Mouse (Mus musculus) NIH3T3 (cell line): ENCODE results near the gene Phf11a.
"Not testable (repeated sequence)": the region's sequence is repeated elsewhere in the genome, so short reads cannot be mapped to it uniquely, and the experiment has no call there.

Experiments used
- DNase-seq: peaks from one replicate; pipeline ENCODE4 v3.0.0-alpha.2; 2012; ENCODE audit warnings: low read depth

The Phf11a gene

DNA sequence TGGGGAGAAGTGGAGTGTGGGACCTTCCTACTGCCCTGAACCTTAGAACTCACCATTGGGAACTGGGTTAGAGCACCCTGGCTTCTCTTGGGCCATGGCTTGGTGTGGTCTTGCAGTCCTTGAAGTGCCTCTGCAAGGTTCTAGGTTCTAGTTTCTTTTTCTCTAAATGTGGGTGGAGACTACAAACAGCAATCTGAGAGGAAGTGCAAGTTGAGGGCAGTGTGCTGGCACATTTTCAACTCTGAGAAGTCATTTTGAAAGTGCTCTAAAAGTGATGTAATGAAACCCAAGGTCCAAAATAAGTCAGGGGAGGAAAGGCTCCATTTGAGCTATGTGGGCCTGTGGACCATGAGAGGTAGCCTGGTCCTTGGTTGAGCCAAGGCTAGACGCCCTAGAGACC lies at the start of gene Phf11a:
Gene Phf11a (minus strand): TSS at position 132 of the 400 bp plus-strand sequence.
- peak; percentile 2 for DNase-seq

DNA sequence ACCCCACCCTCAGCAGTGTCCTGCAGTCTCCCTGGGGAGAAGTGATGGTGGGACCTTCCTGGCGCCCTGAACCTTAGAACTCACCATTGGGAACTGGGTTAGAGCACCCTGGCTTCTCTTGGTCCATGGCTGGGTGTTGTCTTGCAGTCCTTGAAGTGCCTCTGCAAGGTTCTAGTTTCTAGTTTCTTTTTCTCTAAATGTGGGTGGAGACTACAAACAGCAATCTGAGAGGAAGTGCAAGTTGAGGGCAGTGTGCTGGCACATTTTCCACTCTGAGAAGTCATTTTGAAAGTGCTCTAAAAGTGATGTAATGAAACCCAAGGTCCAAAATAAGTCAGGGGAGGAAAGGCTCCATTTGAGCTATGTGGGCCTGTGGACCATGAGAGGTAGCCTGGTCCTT lies 43.9 kb upstream of the Phf11a start, which contains the start of gene Phf11b:
Gene Phf11b (minus strand): TSS at position 163 of the 400 bp plus-strand sequence.
- peak; percentile 8 for DNase-seq

DNA sequence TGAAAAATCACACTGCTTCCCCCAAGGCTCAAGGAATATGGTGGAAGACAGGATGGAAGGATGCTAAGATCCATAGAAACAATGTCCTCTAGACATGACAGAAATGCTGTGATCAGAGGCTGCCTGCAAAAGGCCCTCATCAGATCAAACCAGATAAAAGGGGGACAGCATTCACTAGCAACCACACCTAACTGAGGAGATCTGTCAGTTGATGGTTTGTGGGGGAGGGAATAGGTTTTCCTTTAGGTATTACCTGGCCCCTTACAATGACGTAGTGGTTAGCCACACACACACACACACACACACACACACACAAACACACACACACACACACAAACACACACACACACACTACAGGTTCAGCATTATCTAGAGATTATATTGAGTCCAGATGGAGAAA lies 42.2 kb upstream of the Phf11a start:
- DNase-seq: no peak

DNA sequence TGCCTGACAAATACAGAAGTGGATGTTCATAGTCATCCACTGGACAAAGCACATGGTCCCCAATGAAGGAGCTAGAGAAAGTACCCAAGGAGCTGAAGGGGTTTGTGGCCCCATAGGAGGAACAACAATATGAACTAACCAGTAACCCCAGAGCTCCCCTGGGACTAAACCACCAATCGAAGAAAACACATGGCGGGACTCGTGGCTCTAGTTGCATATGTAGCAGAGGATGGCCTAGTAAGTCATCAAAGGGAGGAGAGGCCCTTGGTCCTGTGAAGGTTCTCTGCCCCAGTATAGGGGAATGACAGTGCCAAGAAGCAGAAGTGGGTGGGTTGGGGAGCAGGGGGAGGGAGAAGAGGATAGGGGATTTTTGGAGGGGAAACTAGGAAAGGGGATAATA lies 38.7 kb upstream of the Phf11a start:
- not testable (repeated sequence) for DNase-seq

DNA sequence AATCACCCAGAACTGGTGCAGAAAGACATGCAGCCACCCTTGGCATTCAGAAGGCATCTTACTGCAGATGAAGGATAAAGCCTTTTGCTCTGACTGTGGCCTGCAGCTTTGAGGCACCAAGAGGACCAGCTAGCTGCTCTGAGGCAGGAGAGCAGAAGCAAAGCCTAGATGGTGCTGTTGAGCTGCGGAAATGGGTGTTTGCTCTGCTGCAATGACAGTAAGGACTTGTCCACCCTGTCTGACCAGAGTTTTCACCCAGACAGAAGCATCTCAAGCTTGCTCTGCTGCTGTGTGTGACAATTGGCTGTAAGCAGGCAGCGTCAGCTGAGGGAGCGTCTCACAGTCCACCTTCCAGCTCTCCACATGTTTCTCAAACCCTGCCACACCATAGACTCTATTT lies 33.2 kb upstream of the Phf11a start:
- DNase-seq: peak; percentile 37

DNA sequence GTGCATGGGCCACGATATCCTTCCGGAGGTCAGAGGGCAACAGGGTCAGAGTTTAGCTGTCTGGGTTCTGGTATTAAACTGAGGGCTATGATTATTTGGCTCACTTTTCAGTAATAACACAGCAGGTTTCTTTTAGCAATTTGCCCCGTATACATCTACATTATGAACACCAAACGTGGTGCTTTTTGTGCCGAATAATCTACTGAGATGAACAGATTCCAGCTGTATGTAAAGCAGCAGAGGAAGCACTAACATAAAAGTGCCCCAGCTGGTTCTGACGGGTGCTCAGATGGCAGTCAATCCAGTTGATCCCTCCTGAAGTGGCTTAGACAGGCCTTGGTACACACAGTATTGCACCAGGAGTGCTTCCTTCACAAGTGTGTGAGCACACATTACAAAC lies 22.6 kb upstream of the Phf11a start:
- not testable (repeated sequence) for DNase-seq

DNA sequence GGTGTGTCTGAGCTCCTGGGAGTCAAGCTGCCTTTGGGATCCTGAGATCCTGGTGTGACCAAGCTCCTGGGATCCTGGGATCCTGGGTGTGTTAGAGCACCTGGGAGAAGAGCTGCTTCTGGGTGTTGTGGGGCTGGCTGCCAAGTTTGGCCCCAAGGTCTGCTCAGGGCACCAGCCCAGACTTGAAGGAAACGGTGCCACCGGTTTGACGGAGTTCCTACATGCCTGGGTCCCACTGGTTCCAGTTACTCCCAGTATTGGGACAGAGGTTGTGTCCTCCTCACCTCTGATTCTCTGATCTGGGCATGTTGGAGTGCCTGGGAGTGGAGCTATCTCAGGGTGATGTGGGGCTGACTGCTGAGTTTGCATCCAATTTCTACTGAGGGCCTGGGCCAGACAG lies 21.7 kb upstream of the Phf11a start:
- not testable (repeated sequence) for DNase-seq

DNA sequence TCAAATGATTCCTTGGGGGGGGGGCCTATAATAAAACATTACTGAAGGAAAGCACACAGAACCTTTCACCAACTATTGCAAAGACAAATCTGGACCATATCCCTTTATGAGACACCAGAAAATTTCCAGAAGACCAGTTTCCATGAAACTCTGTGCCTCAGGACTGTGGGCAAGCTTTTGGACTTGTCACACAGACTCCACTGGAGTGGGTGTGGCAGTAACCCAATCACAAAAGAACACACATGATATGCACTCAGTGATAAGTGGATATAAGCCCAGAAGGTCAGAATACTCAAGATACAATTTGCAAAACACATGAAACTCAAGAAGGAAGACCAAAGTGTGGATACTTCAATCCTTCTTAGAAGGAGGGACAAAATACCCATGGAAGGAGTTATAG lies 5.6 kb downstream of the Phf11a start:
- DNase-seq: not testable (repeated sequence)

DNA sequence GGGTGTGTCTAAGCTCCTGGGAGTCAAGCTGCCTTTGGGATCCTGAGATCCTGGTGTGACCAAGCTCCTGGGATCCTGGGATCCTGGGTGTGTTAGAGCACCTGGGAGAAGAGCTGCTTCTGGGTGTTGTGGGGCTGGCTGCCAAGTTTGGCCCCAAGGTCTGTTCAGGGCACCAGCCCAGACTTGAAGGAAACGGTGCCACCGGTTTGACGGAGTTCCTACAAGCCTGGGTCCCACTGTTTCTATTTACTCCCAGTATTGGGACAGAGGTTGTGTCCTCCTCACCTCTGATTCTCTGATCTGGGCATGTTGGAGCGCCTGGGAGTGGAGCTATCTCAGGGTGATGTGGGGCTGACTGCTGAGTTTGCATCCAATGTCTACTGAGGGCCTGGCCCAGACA lies 22.4 kb downstream of the Phf11a start:
- DNase-seq: not testable (repeated sequence)

DNA sequence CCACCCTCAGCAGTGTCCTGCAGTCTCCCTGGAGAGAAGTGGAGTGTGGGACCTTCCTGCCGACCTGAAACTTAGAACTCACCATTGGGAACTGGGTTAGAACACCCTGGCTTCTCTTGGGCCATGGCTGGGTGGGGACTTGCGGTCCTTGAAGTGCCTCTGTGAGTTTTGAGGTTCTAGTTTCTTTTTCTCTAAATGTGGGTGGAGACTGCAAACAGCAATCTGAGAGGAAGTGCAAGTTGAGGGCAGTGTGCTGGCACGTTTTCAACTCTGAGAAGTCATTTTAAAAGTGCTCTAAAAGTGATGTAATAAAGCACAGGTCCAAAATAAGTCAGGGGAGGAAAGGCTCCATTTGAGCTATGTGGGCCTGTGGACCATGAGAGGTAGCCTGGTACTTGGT lies 37.3 kb downstream of the Phf11a start, which contains the start of gene Gm6904:
Gene Gm6904 (minus strand): TSS at position 161 of the 400 bp plus-strand sequence.
- DNase-seq: peak; percentile 55

DNA sequence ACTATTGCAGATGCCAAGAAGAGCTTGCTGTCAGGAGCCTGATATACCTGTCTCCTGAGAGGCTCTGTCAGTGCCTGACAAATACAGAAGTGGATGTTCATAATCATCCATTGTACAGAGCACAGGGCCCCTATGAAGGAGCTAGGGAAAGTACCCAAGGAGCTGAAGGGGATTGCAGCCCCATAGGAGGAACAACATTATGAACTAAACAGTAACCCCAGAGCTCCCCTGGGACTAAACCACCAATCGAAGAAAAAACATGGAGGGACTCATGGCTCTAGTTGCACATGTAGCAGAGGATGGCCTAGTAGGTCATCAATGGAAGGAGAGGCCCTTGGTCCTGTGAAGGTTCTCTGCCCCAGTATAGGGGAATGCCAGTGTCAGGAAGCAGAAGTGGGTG lies 41.5 kb downstream of the Phf11a start:
- not testable (repeated sequence) for DNase-seq

DNA sequence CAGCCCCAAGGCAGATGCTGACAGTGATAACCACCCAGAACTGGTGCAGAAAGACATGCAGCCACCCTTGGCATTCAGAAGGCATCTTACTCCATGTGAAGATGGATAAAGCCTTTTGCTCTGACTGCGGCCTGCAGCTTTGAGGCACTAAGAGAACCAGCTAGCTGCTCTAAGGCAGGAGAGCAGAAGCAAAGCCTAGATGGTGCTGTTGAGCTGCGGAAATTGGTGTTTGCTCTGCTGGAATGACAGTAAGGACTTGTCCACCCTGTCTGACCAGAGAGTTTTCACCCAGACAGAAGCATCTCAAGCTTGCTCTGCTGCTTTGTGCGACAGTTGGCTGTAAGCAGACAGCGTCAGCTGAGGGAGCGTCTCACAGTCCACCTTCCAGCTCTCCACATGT lies 47.0 kb downstream of the Phf11a start:
- DNase-seq: peak; percentile 41

DNA sequence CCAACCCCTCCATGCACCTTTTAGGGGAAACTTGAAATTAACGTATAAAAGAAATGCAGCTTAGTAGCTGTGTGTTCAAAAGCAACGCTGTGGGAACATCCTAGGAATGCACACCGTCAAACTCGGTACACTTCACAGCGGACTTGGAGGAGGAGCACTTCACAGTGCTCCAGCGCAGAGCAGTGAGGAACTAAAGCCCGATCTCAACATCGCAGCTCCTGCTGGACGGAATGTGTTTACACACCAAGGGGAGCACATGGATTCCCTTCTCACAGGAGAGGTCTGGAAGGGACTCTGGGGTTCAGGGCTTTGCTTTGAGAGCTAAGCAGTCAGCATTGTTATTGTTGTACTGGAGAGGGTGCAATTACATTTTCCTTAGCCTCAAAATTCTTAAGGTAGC lies 63.7 kb downstream of the Phf11a start:
- no peak for DNase-seq

DNA sequence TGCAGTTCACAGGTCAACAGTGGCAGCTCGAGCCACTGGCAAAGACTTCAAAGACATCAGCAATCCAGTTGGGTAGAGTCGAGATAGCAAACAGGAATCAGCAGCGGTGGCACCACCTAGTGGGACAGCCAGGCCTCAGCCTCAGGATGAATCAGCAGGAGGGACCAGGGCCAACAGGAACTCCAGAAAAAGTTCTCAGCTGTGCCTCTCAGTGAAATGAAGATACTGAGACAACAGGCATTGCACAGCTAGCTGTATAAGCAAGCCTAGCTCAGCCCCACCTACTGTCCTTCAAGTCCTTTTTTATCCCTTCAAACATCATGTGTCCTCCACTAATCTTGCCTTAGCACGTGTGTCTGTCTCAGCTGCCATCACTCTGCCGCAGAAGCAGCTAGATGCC lies 65.3 kb downstream of the Phf11a start:
- DNase-seq: peak; percentile 46

DNA sequence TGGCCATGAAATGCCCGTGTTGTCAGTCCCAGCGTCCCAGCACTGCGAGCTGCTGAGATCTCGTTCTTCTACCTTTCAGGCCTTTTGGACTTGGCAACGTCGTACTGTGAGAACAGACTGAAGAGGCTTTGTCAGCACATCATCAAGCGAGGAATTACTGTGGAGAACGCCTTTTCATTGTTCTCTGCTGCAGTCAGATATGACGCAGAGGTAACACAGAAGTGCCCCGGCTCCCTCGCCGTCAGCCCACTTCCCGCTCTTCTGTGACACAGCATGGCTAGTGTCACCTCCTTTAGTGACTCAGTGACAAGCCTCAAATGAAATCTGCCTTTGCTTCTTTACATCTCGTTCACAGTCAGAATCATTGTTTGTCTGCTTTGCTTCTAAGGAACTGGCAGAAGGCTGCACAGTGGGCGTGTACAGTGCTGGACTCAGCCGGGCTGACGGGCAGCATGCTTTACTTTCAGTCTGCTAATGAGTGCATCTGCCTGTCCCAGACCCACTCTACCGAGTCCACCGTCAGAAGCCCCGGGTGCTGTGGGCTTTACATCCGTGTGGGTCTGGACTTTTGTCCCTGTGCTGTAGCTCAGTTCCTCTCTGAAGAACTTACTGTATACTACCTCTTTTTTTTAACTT lies 66.9 kb downstream of the Phf11a start:
- no peak for DNase-seq

DNA sequence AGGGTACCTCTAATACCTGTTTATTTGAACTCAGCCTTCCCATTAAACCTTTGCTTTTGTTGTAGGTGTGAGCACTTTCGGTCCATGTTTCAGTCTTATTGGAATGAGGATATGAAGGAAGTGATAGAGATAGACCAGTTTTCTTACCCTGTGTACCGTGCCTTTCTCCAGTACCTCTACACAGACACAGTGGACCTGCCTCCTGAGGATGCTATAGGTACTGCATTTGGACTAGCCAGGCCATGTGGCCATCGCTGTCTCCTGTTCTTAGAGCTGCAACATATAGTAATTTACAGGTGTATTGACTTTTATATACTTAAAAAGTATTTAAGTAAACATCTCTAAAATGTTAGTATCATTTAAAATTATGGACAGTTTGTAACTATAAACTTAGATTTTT lies 67.5 kb downstream of the Phf11a start:
- DNase-seq: no peak
